Comparison of ENCODE assay signal across 8 mouse cellular contexts in genomic region chr2:166115571-166116277, GRCm38 (mm10). TPM values are rescaled to one million over a fixed set of nuclear protein-coding genes. Genes with fewer than 3 reads are reported as not detected.
DNase-seq lines count a peak whose midpoint lies in the region; ATAC-seq and TF ChIP-seq lines count a peak whose summit lies in the region.

No protein-coding gene starts in this region.

- H3K27ac ChIP-seq in heart, embryonic 10.5 days = no peak overlapping the region
- H3K27ac ChIP-seq in stomach, postnatal 0 days (replicated peaks) = no peak overlapping the region

- 89% methylated on average over 15 of the region's 15 CpGs for WGBS in heart, embryonic 10.5 days
- WGBS in stomach, postnatal 0 days = 73% methylated on average over 15 of the region's 15 CpGs

- H3K36me3 ChIP-seq in heart, embryonic 10.5 days = peaks cover 90% of the 10 kb centered on the region
- H3K36me3 ChIP-seq in stomach, postnatal 0 days (ENCODE audit: control insufficient read depth, insufficient read depth, low read length) = 0 out of 2 replicates have a peak, but pooled peaks cover 2% of the 10 kb centered on the region

- TF ChIP-seq EP300 in stomach, postnatal 0 days (optimal IDR thresholded peaks at IDR 0.05) = no peak

- no peaks in the 10 kb centered on the region for H3K9me3 ChIP-seq in heart, embryonic 10.5 days
- H3K9me3 ChIP-seq in stomach, postnatal 0 days (ENCODE audit: control insufficient read depth, low read length) = no peaks in the 10 kb centered on the region

- H3K9ac ChIP-seq in stomach, postnatal 0 days (ENCODE audit: low read length) = no peak overlapping the region

- H3K4me2 ChIP-seq in stomach, postnatal 0 days (replicated peaks; ENCODE audit: low read depth) = no peak overlapping the region

- H3K27me3 ChIP-seq in heart, embryonic 10.5 days (ENCODE audit: insufficient read depth, poor library complexity, severe bottlenecking) = no peaks in the 10 kb centered on the region
- no peaks in the 10 kb centered on the region for H3K27me3 ChIP-seq in stomach, postnatal 0 days (ENCODE audit: control insufficient read depth, insufficient read depth, low read length)

- peak; percentile 91 for DNase-seq in heart, adult 18-20 months
- no peak for DNase-seq in heart, embryonic 10.5 days (ENCODE audit: low spot score)
- peak; percentile 75 to 81 for DNase-seq in kidney, postnatal 4 days
- peak; percentile 60 for DNase-seq in stomach, postnatal 0 days (ENCODE audit: low spot score)
- DNase-seq in frontal cortex, postnatal 10 days (ENCODE audit: low spot score in 2 of 2) = no peak
- DNase-seq in right cerebral cortex, postnatal 14 days = no peak
- DNase-seq in thymus, postnatal 36 days = no peak

- H3K4me3 ChIP-seq in heart, embryonic 10.5 days = no peak overlapping the region
- H3K4me3 ChIP-seq in stomach, postnatal 0 days (ENCODE audit: low read depth, low read length) = no peak overlapping the region

- no peak for TF ChIP-seq CTCF in stomach, postnatal 0 days (IDR thresholded peaks at IDR 0.05; ENCODE audit: low read depth)

- peaks cover 34% of the 10 kb centered on the region for H3K4me1 ChIP-seq in heart, embryonic 10.5 days
- no peaks in the 10 kb centered on the region for H3K4me1 ChIP-seq in stomach, postnatal 0 days (replicated peaks; ENCODE audit: control insufficient read depth, insufficient read depth)

- ATAC-seq in granulocyte monocyte progenitor cell, adult 5-6 weeks (replicated peaks; ENCODE audit: poor library complexity, severe bottlenecking) = peak; percentile 94
- peak; percentile 69; the same call in 1 of the 2 replicates for ATAC-seq in stomach, postnatal 0 days (ENCODE audit: low FRiP score, low TSS enrichment)

RNA-seq across cellular contexts. Expression of gene Sulf2, which starts 39.7 kb away (rescaled TPM):
- total RNA-seq in heart, adult 18-20 months (2021) = 10 to 100 TPM; 39.7 to 40.6 TPM
- polyA plus RNA-seq in heart, embryonic 10.5 days (2016; fragmentation: Nextera tagmentation; extraction: Ambion mirVana) = 94.7 and 103 TPM in 2 replicates
- 0.26 and 1.1 TPM in 2 replicates for total RNA-seq in granulocyte monocyte progenitor cell, adult 5-6 weeks (2014; fragmentation: Nextera tagmentation)
- 0.78 and 1.9 TPM in 2 replicates for total RNA-seq in granulocyte monocyte progenitor cell, adult 5-6 weeks (2017)
- polyA plus RNA-seq in stomach, postnatal 0 days (2015; fragmentation: Nextera tagmentation; extraction: Ambion mirVana) = 44.2 and 49.1 TPM in 2 replicates

Comparison
In these comparisons a context has a peak if more than half of its experiments do, and no peak if none do; other contexts are left out.
1. DNase-seq: peak in heart, adult 18-20 months (2 of 2), kidney, postnatal 4 days (2 of 2) and stomach, postnatal 0 days (single experiment); none in heart, embryonic 10.5 days (single experiment), frontal cortex, postnatal 10 days (0 of 2), right cerebral cortex, postnatal 14 days (single experiment) and thymus, postnatal 36 days (0 of 2).
2. RNA of gene Sulf2, which starts 39.7 kb away (total RNA-seq): 39.7 to 40.6 TPM in heart, adult 18-20 months; 0.26 to 1.9 TPM in granulocyte monocyte progenitor cell, adult 5-6 weeks; every median in the first group is over 10 times any median in the second.